Mouse (Mus musculus): ENCODE data around the gene Eea1.

DNA sequence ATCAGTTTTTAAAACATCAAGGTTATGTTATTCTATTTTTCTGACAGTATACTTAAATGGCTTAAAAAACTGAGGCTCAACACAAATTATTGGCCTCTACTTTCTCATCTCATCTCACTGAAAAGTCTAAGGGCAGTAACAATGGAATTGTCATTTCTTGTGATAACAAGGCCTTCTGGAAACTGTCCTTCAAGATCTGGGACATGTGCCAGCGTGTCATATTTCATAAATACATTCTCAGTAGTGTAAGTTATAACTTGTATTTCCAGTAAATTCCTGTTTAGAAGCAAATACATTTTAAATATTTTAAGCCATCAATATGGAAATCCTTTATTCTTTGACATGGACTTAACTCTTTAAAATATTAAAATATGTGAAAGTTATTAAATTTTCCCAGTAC is 50.7 kb downstream of the Eea1 start:
- no peak for TF ChIP-seq CTCF (IDR thresholded peaks at IDR 0.05; ENCODE audit: control insufficient read depth, insufficient read depth, insufficient read length)
- no peak for TF ChIP-seq MYOD1 (IDR thresholded peaks at IDR 0.05; ENCODE audit: control insufficient read depth, insufficient read length, low read depth)

Data from C2C12 (cell line).